Mouse (Mus musculus): ENCODE data around the gene Gm4871. TPM values are rescaled to one million over a fixed set of nuclear protein-coding genes. Genes with fewer than 3 reads are reported as not detected.
"Not testable (repeated sequence)": the region's sequence is repeated elsewhere in the genome, so short reads cannot be mapped to it uniquely, and the experiment has no call there.

The Gm4871 gene
- polyA plus RNA-seq (2015; fragmentation: Nextera tagmentation; extraction: Ambion mirVana), result not detected in 2 replicates

- WGBS, result 50% methylated on average over 5 of the region's 5 CpGs
- not testable (repeated sequence) for H3K4me3 ChIP-seq; ATAC-seq (replicated peaks; ENCODE audit: insufficient number of reproducible peaks, insufficient read depth, low FRiP score, low read depth)
These were observed at the start of gene Gm4871 for GRCm38 (mm10) chr5:145032391-145032790. Gene Gm4871, minus strand, starts transcription at chr5:145032754.

GRCm38 (mm10) chr5:145081866-145082613, 49.5 kb upstream of the Gm4871 start:
- H3K4me2 ChIP-seq, result no peak overlapping the region
- H3K27ac ChIP-seq, result no peak overlapping the region
- 82% methylated on average over 10 of the region's 10 CpGs for WGBS
- no peaks in the 10 kb centered on the region for H3K9me3 ChIP-seq (replicated peaks)
- no peak for ATAC-seq (replicated peaks; ENCODE audit: insufficient number of reproducible peaks, insufficient read depth, low FRiP score, low read depth)
- H3K4me3 ChIP-seq, result no peak overlapping the region
- peaks cover 14% of the 10 kb centered on the region for H3K4me1 ChIP-seq (replicated peaks)
- no peaks in the 10 kb centered on the region for H3K36me3 ChIP-seq
- no peaks in the 10 kb centered on the region for H3K27me3 ChIP-seq
- no peak overlapping the region for H3K9ac ChIP-seq

More at GRCm38 (mm10) chr5:145032391-145032790, at the start of gene Gm4871:
- H3K4me2 ChIP-seq; H3K36me3 ChIP-seq; H3K9me3 ChIP-seq (replicated peaks); H3K27me3 ChIP-seq; H3K4me1 ChIP-seq (replicated peaks); H3K9ac ChIP-seq; H3K27ac ChIP-seq: not testable (repeated sequence)

DNA sequence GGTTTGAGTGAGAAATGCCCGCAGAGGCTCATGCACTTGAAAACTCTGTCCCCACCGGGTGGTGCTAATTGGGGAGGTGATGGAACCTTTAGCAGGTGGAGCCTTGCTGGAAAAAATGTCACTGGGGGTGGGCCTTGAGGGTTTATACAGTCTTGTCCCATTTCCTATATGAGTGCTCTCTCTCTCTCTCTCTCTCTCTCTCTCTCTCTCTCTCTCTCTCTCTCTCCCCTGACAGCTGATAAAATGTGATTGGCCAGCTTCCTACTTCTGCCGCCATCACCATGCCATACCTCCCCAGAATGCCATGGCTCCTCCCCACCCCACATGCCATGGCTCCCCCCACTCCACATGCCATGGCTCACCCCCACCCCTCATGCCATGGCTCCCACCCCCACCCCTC, 42.5 kb upstream of the Gm4871 start:
- H3K4me2 ChIP-seq, result no peak overlapping the region
- WGBS, result 48% methylated on average over 3 of the region's 3 CpGs
- no peak overlapping the region for H3K4me3 ChIP-seq
- H3K9ac ChIP-seq, result no peak overlapping the region
- H3K36me3 ChIP-seq, result no peaks in the 10 kb centered on the region
- no peak overlapping the region for H3K27ac ChIP-seq
- H3K9me3 ChIP-seq (replicated peaks), result no peaks in the 10 kb centered on the region
- no peaks in the 10 kb centered on the region for H3K4me1 ChIP-seq (replicated peaks)
- ATAC-seq (replicated peaks; ENCODE audit: insufficient number of reproducible peaks, insufficient read depth, low FRiP score, low read depth), result no peak
- no peaks in the 10 kb centered on the region for H3K27me3 ChIP-seq

- no peaks in the 10 kb centered on the region for H3K27me3 ChIP-seq
- no peak overlapping the region for H3K9ac ChIP-seq
- H3K4me1 ChIP-seq (replicated peaks), result no peaks in the 10 kb centered on the region
- H3K4me3 ChIP-seq, result no peak overlapping the region
- no peaks in the 10 kb centered on the region for H3K36me3 ChIP-seq
- 47% methylated on average over 6 of the region's 6 CpGs for WGBS
- H3K4me2 ChIP-seq, result no peak overlapping the region
- H3K27ac ChIP-seq, result no peak overlapping the region
- ATAC-seq (replicated peaks; ENCODE audit: insufficient number of reproducible peaks, insufficient read depth, low FRiP score, low read depth), result no peak
- no peaks in the 10 kb centered on the region for H3K9me3 ChIP-seq (replicated peaks)
These were observed 38.8 kb upstream of the Gm4871 start for GRCm38 (mm10) chr5:145071342-145071741.

- H3K9me3 ChIP-seq (replicated peaks), result no peaks in the 10 kb centered on the region
- H3K4me3 ChIP-seq, result no peak overlapping the region
- H3K36me3 ChIP-seq, result no peaks in the 10 kb centered on the region
- H3K27me3 ChIP-seq, result no peaks in the 10 kb centered on the region
- 0% methylated on average over 5 of the region's 5 CpGs for WGBS
- ATAC-seq (replicated peaks; ENCODE audit: insufficient number of reproducible peaks, insufficient read depth, low FRiP score, low read depth), result no peak
- no peak overlapping the region for H3K27ac ChIP-seq
- no peak overlapping the region for H3K4me2 ChIP-seq
- no peaks in the 10 kb centered on the region for H3K4me1 ChIP-seq (replicated peaks)
- no peak overlapping the region for H3K9ac ChIP-seq
These were observed 37.2 kb upstream of the Gm4871 start for GRCm38 (mm10) chr5:145069707-145070106.

GRCm38 (mm10) chr5:145068863-145069262, 36.3 kb upstream of the Gm4871 start:
- ATAC-seq (replicated peaks; ENCODE audit: insufficient number of reproducible peaks, insufficient read depth, low FRiP score, low read depth), result no peak
- no peak overlapping the region for H3K27ac ChIP-seq
- 42% methylated on average over 3 of the region's 3 CpGs for WGBS
- H3K4me3 ChIP-seq, result no peak overlapping the region
- no peak overlapping the region for H3K9ac ChIP-seq
- H3K4me2 ChIP-seq, result no peak overlapping the region
- H3K27me3 ChIP-seq, result no peaks in the 10 kb centered on the region
- no peaks in the 10 kb centered on the region for H3K36me3 ChIP-seq
- no peaks in the 10 kb centered on the region for H3K4me1 ChIP-seq (replicated peaks)
- no peaks in the 10 kb centered on the region for H3K9me3 ChIP-seq (replicated peaks)

DNA sequence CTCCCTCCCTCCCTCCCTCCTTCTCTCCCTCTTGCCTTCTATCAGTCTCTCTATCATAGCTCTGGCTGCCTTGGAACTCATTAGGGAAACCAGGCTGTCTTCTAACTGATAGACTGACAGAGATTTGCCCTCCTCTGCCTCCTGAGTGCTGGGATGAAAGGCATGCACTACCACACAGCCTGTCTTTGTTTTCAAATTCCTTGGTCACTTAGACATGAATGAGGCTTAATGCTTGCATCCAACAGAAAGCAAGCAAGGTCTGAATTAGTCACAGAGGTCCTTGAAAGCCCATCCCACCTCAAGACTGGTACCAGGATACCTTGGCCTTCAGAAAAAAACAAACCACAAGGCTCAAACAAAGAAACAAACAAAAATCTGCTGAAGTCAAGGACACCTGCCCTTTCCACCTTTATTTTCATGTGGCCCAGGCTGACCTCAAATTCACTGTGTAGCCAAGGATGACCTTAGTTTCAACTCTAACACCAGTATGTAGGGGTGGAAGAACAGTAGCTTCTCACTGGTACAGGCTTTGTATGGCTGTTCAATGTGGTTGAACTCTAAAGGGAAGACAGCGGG, 32.3 kb upstream of the Gm4871 start:
- H3K27ac ChIP-seq, result no peak overlapping the region
- no peaks in the 10 kb centered on the region for H3K27me3 ChIP-seq
- H3K4me3 ChIP-seq, result no peak overlapping the region
- H3K9ac ChIP-seq, result no peak overlapping the region
- H3K36me3 ChIP-seq, result no peaks in the 10 kb centered on the region
- 88% methylated on average over 1 of the region's 1 CpGs for WGBS
- H3K4me1 ChIP-seq (replicated peaks), result no peaks in the 10 kb centered on the region
- H3K9me3 ChIP-seq (replicated peaks), result no peaks in the 10 kb centered on the region
- no peak overlapping the region for H3K4me2 ChIP-seq
- no peak for ATAC-seq (replicated peaks; ENCODE audit: insufficient number of reproducible peaks, insufficient read depth, low FRiP score, low read depth)

DNA sequence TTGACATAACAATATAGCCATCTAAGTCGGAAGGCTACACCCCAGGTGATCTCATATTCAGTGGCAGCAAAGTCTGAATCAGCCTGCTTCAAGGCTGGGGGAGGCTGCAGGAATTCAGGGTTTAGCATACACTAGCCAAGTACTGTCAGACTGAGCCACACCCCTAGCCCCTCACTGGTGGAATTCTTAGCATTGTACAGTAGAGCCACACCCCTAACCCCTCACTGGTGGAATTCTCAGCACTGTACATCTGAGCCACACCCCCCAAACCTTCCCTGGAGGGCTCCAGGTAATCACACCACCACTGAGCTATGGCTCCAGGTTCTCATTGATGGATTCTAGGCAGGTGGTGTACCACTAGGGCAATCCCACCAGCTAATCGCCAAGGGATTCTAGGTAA, 27.0 kb upstream of the Gm4871 start:
- H3K4me1 ChIP-seq (replicated peaks), result no peaks in the 10 kb centered on the region
- no peak overlapping the region for H3K4me2 ChIP-seq
- WGBS, result 77% methylated on average over 2 of the region's 2 CpGs
- no peaks in the 10 kb centered on the region for H3K9me3 ChIP-seq (replicated peaks)
- no peak for ATAC-seq (replicated peaks; ENCODE audit: insufficient number of reproducible peaks, insufficient read depth, low FRiP score, low read depth)
- H3K36me3 ChIP-seq, result no peaks in the 10 kb centered on the region
- no peak overlapping the region for H3K4me3 ChIP-seq
- no peak overlapping the region for H3K9ac ChIP-seq
- no peak overlapping the region for H3K27ac ChIP-seq
- no peaks in the 10 kb centered on the region for H3K27me3 ChIP-seq

- H3K4me2 ChIP-seq, result no peak overlapping the region
- no peaks in the 10 kb centered on the region for H3K9me3 ChIP-seq (replicated peaks)
- no peak overlapping the region for H3K27ac ChIP-seq
- no peak for ATAC-seq (replicated peaks; ENCODE audit: insufficient number of reproducible peaks, insufficient read depth, low FRiP score, low read depth)
- 94% methylated on average over 7 of the region's 7 CpGs for WGBS
- H3K4me1 ChIP-seq (replicated peaks), result no peaks in the 10 kb centered on the region
- H3K9ac ChIP-seq, result no peak overlapping the region
- H3K4me3 ChIP-seq, result no peak overlapping the region
- no peaks in the 10 kb centered on the region for H3K36me3 ChIP-seq
- no peaks in the 10 kb centered on the region for H3K27me3 ChIP-seq
These were observed 26.2 kb upstream of the Gm4871 start for GRCm38 (mm10) chr5:145058722-145059121.

GRCm38 (mm10) chr5:145057907-145058306, 25.4 kb upstream of the Gm4871 start:
- Histone ChIP-seq H3K9me3 (replicated peaks) (no peaks in the 10 kb centered on the region), H3K4me3 (no peak overlapping the region), H3K4me1 (replicated peaks) (no peaks in the 10 kb centered on the region), H3K27ac (no peak overlapping the region), H3K9ac (no peak overlapping the region), H3K4me2 (no peak overlapping the region), H3K36me3 (no peaks in the 10 kb centered on the region), H3K27me3 (no peaks in the 10 kb centered on the region)
- WGBS, result 85% methylated on average over 8 of the region's 8 CpGs
- ATAC-seq (replicated peaks; ENCODE audit: insufficient number of reproducible peaks, insufficient read depth, low FRiP score, low read depth), result no peak

- H3K27me3 ChIP-seq; H3K9me3 ChIP-seq (replicated peaks); H3K4me2 ChIP-seq; ATAC-seq (replicated peaks; ENCODE audit: insufficient number of reproducible peaks, insufficient read depth, low FRiP score, low read depth); H3K4me1 ChIP-seq (replicated peaks); H3K36me3 ChIP-seq; H3K9ac ChIP-seq; H3K27ac ChIP-seq; H3K4me3 ChIP-seq: not testable (repeated sequence)
- 35% methylated on average over 3 of the region's 3 CpGs for WGBS
These were observed 21.6 kb upstream of the Gm4871 start for GRCm38 (mm10) chr5:145054187-145054586.

DNA sequence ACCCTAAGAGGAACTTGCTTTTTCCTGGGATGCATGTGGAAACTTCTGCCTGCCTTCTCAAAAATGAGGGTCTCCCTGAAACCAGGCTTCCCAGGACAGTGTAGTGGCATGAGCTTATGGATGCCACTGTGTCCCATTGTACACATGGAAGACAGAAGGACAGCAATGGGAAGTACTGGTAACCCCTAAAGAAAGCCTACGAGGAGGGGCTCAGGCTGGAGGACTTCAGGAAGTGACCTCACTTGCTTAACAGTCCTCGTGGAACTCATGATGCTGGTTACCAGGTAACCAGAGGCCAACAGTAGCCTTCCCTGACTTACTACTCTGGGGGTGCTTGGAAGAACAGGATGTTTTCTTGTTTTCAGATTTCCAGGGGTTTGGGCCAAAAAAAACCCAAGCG, 10.1 kb upstream of the Gm4871 start, which contains the start of gene 1700018F24Rik:
Gene 1700018F24Rik, plus strand, starts transcription at position 301 of the 400 bp plus-strand sequence.
- H3K27ac ChIP-seq; H3K27me3 ChIP-seq; H3K36me3 ChIP-seq; H3K9me3 ChIP-seq (replicated peaks); H3K4me3 ChIP-seq; ATAC-seq (replicated peaks; ENCODE audit: insufficient number of reproducible peaks, insufficient read depth, low FRiP score, low read depth); H3K9ac ChIP-seq; H3K4me1 ChIP-seq (replicated peaks); H3K4me2 ChIP-seq: not testable (repeated sequence)
- 51% methylated on average over 3 of the region's 3 CpGs for WGBS
